Mouse (Mus musculus) hindbrain, embryonic 10.5 days (tissue): ENCODE data around the gene Gorasp2. TPM values are rescaled to one million over a fixed set of nuclear protein-coding genes. Genes with fewer than 3 reads are reported as not detected.

Experiments
- DNase-seq: peaks from one replicate; pipeline ENCODE4 v3.0.0-alpha.2; 2017; ENCODE audit warnings: low spot score
- H3K27ac ChIP-seq: fragments of 300-500 bp; sonication (generic); 2 replicates; pipeline ENCODE4 v1.5.1; 2016; ENCODE audit warnings: mild to moderate bottlenecking, moderate library complexity
- H3K27me3 ChIP-seq: fragments of 300-500 bp; sonication (generic); 2 replicates; pipeline ENCODE4 v1.6.1; 2016; ENCODE audit warnings: mild to moderate bottlenecking; ENCODE audit not compliant: poor library complexity, insufficient read depth, severe bottlenecking
- H3K36me3 ChIP-seq: fragments of 300-500 bp; sonication (generic); 2 replicates; pipeline ENCODE4 v1.6.1; 2016; ENCODE audit warnings: mild to moderate bottlenecking, moderate library complexity
- H3K4me1 ChIP-seq: fragments of 300-500 bp; sonication (generic); replicated peaks from 2 replicates; pipeline ENCODE4 v1.6.1; 2016; ENCODE audit warnings: mild to moderate bottlenecking
- H3K4me3 ChIP-seq: fragments of 300-500 bp; sonication (generic); 2 replicates; pipeline ENCODE4 v1.5.1; 2016; ENCODE audit warnings: mild to moderate bottlenecking, moderate library complexity
- H3K9me3 ChIP-seq: fragments of 300-500 bp; sonication (generic); 2 replicates; pipeline ENCODE4 v1.6.1; 2016; ENCODE audit warnings: mild to moderate bottlenecking, moderate library complexity
- WGBS: fragments of 180-500 bp; shearing (Covaris S2); methylation state at CpG from one replicate; pipeline ENCODE4 v1.1.7; 2016; 5-methylcytosine and 5-hydroxymethylcytosine counted together
- polyA plus RNA-seq: library from polyadenylated mRNA; unstranded; fragments of >200 nt; fragmentation: Nextera tagmentation; extraction: Ambion mirVana; gene quantifications from 2 replicates; pipeline ENCODE4 v1.2.1, GENCODE M21; 2016

The Gorasp2 gene
- polyA plus RNA-seq, 1 experiment from 2014 or later: 156 TPM

DNA sequence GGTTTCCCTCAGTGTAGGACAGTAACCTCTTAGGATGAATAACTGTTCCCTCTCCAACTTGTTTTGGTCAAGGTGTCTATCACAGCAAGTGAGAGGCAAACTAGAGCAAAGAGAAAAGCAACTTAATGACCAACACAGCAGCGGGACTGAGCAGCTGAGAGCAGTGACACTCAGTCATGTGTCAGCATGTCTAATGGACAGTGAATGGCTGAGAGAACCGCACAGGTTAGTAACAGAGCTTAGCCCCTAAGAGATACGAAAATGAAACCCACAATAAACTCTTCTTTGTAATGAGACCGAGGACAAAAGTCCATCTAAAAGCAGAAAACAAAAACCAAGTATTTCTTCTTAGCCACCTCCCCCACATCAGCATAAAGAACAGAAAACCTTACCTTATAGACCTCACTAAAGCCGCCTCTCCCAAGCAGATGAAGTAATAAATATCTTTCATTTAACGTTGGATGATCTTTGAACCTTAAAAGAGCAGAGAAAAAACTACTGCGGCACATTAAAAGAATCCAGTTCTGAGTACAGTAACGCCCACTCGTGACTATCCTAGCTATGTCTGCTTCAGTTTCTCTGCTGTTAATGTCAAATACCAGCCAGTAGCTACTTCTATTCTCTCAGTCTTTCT is 62.4 kb downstream of the Gorasp2 start:
- Histone ChIP-seq H3K36me3 (peaks cover 66% of the 10 kb centered on the region), H3K9me3 (no peaks in the 10 kb centered on the region), H3K27ac (no peak overlapping the region), H3K4me1 (no peaks in the 10 kb centered on the region), H3K4me3 (no peak overlapping the region), H3K27me3 (no peaks in the 10 kb centered on the region)
- no peak for DNase-seq
- WGBS: 95% methylated on average over 9 of the region's 9 CpGs

DNA sequence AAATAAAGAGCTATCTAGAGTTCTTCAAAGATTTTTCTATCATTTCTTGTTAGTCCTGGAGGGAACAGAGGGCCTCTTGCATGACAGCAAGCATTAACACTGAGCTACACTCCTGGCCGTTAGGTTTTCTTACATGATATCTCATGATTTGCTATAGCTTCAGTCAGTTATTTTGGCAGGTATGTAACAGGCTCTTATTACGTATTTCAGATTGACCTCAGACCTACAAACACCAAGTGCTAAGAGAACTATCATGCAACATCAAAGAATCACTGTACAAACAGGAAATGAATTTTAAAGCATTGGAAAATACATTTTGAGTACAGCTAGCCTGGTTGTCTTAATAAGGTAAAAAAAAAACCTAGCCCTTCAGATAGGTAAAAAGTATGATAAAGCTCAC is 65.7 kb downstream of the Gorasp2 start:
- Histone ChIP-seq H3K27ac (no peak overlapping the region), H3K4me3 (no peak overlapping the region), H3K9me3 (no peaks in the 10 kb centered on the region), H3K36me3 (peaks cover 57% of the 10 kb centered on the region), H3K4me1 (no peaks in the 10 kb centered on the region), H3K27me3 (no peaks in the 10 kb centered on the region)
- no peak for DNase-seq
- 91% methylated on average over 2 of the region's 2 CpGs for WGBS

DNA sequence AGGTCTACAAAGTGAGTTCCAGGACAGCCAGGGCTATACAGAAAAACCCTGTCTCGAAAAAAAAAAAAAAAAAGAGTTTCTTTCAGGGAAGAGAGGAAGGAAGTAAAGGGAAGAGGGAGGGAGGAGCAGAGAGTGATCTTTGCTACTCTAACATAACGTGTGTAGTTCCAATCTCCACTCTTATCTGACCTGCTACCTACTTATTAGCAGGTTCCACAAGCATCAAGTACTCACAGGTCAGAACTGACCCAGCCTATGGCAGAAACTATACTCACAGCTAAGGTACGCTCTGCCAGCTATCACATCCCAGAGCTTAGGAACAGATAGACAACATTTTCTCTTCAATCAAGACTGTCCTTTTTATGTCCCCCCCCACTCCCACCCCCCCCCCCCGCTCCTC is 74.2 kb downstream of the Gorasp2 start:
- no peaks in the 10 kb centered on the region for H3K4me1 ChIP-seq
- H3K9me3 ChIP-seq: no peaks in the 10 kb centered on the region
- no peak overlapping the region for H3K4me3 ChIP-seq
- peaks cover 95% of the 10 kb centered on the region for H3K36me3 ChIP-seq
- 89% methylated on average over 4 of the region's 4 CpGs for WGBS
- H3K27ac ChIP-seq: no peak overlapping the region
- H3K27me3 ChIP-seq: no peaks in the 10 kb centered on the region
- DNase-seq: no peak

DNA sequence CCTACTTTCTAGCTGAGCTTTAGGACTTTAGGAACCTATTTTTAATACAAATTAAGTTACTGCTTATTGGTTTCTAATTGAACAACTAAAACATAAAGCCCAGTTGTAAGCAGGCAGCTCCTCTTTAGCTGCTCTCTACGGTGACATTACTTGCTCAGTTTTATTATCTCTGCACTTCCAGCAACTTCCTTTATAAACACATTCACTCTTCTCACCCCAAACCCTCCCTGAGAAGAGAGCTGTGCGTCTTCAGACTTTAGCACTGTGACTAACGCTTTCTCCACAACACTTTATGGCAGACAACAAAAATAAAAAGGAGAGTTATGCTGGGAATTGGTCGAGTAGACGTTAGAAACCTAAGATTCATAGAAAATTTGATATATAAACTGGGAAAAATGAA is 74.6 kb downstream of the Gorasp2 start:
- Histone ChIP-seq H3K9me3 (no peaks in the 10 kb centered on the region), H3K4me1 (no peaks in the 10 kb centered on the region), H3K27me3 (no peaks in the 10 kb centered on the region), H3K36me3 (peaks cover 95% of the 10 kb centered on the region), H3K27ac (no peak overlapping the region), H3K4me3 (no peak overlapping the region)
- 94% methylated on average over 5 of the region's 5 CpGs for WGBS
- DNase-seq: no peak

DNA sequence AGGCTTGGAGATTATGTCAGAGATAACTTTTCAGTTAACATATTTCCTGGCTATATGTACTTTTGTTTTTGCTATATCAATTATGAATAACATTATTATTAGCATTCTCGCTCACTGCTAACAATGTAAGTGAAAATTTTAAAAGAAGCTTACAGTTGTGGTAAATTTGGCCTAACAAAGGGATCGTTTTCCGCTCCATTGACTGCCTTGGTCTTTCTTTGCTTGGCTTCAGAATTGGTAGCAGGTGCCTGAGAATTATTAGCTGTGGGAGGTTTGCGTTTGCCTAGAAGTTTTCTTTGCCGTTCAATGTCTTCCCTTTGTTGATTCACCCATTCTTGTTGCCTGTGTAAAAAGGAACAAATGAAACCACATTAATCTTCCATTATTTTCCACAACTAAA is 80.5 kb downstream of the Gorasp2 start:
- no peak for DNase-seq
- H3K36me3 ChIP-seq: peaks cover 97% of the 10 kb centered on the region
- H3K9me3 ChIP-seq: no peaks in the 10 kb centered on the region
- no peaks in the 10 kb centered on the region for H3K4me1 ChIP-seq
- no peaks in the 10 kb centered on the region for H3K27me3 ChIP-seq
- H3K4me3 ChIP-seq: no peak overlapping the region
- H3K27ac ChIP-seq: no peak overlapping the region
- 73% methylated on average over 5 of the region's 5 CpGs for WGBS

DNA sequence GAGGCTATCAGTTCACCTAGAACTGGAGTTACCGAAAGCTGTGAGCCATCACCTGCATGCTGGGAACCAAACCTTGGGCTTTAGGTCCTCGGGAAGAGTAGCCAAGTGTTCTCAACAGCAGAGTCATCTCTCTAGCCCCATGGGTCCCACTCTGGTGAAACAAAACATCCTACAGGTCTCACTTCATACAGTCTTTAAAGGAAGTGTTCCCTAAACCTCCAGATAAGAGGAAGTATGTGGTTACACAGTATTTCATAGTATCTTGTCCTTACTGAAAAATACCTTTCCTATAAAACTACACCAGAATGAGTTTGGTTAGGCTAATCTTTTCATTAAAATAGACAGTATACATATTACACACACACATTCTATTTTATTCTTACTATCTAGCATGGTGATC is 81.2 kb downstream of the Gorasp2 start:
- Histone ChIP-seq H3K4me1 (no peaks in the 10 kb centered on the region), H3K9me3 (no peaks in the 10 kb centered on the region), H3K4me3 (no peak overlapping the region), H3K36me3 (peaks cover 97% of the 10 kb centered on the region), H3K27ac (no peak overlapping the region), H3K27me3 (no peaks in the 10 kb centered on the region)
- no peak for DNase-seq
- WGBS: 92% methylated on average over 2 of the region's 2 CpGs

DNA sequence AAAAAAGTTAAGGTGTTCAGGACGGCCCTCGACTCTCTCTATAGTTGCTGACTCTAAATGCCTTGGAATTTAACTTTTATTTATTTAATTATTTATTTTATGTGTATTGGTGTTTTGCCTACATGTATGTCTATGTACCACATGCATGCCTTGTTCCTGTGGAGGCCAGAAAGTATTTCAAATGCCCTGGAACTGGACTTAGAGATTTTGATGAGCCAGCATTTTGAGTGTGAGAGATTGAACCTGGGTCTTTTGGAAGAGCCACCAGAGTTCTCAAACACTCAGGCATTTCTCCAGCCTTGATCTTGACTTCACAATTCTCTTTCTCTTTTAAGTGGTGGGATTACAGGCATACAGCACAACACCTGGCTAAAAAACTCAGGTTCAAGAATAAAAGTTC is 90.3 kb downstream of the Gorasp2 start:
- H3K36me3 ChIP-seq: peaks cover 58% of the 10 kb centered on the region
- DNase-seq: no peak
- no peaks in the 10 kb centered on the region for H3K27me3 ChIP-seq
- H3K4me3 ChIP-seq: no peak overlapping the region
- H3K9me3 ChIP-seq: no peaks in the 10 kb centered on the region
- WGBS: 88% methylated on average over 2 of the region's 2 CpGs
- no peaks in the 10 kb centered on the region for H3K4me1 ChIP-seq
- no peak overlapping the region for H3K27ac ChIP-seq

DNA sequence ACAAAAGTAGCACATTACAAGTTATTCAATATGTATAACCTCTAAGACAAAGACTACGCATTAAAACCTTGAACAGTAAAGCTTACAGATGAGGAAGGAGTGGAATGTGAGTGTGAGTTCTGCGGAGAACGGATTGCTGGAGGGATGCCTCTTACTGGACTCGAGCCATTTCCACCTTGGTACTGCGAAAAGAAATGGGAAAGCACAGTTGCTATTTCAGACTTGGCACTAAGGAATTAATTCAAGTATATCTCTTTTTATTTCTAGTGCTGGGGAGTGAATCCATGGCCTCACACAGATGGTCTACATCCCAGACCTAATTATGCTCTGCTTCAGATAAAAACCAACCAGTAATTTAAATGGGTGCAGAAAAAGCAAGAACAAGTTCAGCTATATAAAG is 90.8 kb downstream of the Gorasp2 start:
- H3K27me3 ChIP-seq: no peaks in the 10 kb centered on the region
- H3K4me1 ChIP-seq: no peaks in the 10 kb centered on the region
- H3K27ac ChIP-seq: no peak overlapping the region
- H3K9me3 ChIP-seq: no peaks in the 10 kb centered on the region
- H3K4me3 ChIP-seq: no peak overlapping the region
- peaks cover 55% of the 10 kb centered on the region for H3K36me3 ChIP-seq
- DNase-seq: no peak
- 96% methylated on average over 5 of the region's 5 CpGs for WGBS

Other genes with a start within 250 kb of the Gorasp2 start
- gene Sp5, start 186.7 kb upstream of the Gorasp2 start, polyA plus RNA-seq: 2.2 and 5.3 TPM in 2 replicates
- 1.6 and 1.9 TPM in 2 replicates for gene Erich2, start 152.8 kb upstream of the Gorasp2 start, polyA plus RNA-seq
- gene Gad1, start 108.5 kb upstream of the Gorasp2 start, polyA plus RNA-seq: 1.8 and 8.5 TPM in 2 replicates
- 2.7 and 3.2 TPM in 2 replicates for gene Gm26558, start 532 bp downstream of the Gorasp2 start, polyA plus RNA-seq
- 19.1 and 27.5 TPM in 2 replicates for gene Tlk1, start 164.2 kb downstream of the Gorasp2 start, polyA plus RNA-seq